Mouse (Mus musculus) brain, embryonic 14.5 days (tissue): ENCODE measurements around the gene Olfr1310. TPM values are rescaled to one million over a fixed set of nuclear protein-coding genes. Genes with fewer than 3 reads are reported as not detected.
"Not testable (repeated sequence)": the region's sequence is repeated elsewhere in the genome, so short reads cannot be mapped to it uniquely, and the experiment has no call there.

Experiments
- DNase-seq: peaks from one replicate; pipeline ENCODE4 v3.0.0-alpha.2; 2011; ENCODE audit warnings: low read depth
- CTCF ChIP-seq: fragments of 200-500 bp; IDR thresholded peaks from 2 replicates; pipeline ENCODE4 v1.5.1; 2012; ENCODE audit warnings: inconsistent platforms, mild to moderate bottlenecking, moderate library complexity, borderline replicate concordance; ENCODE audit not compliant: insufficient read depth, insufficient read length; ENCODE audit errors: extremely low read depth
- POLR2A ChIP-seq: fragments of 200-500 bp; IDR thresholded peaks from 2 replicates; pipeline ENCODE4 v1.6.1; 2012; ENCODE audit warnings: mild to moderate bottlenecking, inconsistent platforms, borderline replicate concordance; ENCODE audit not compliant: poor library complexity, insufficient read depth, insufficient read length, severe bottlenecking; ENCODE audit errors: extremely low read depth
- polyA plus RNA-seq: library from polyadenylated mRNA; depleted of rRNA; stranded (reverse); fragments of >200 nt; gene quantifications from 2 replicates; pipeline ENCODE4 v1.2.3, GENCODE M21; 2012; rRNA removed

Gene Olfr1310
- polyA plus RNA-seq: not detected in 2 replicates

DNA sequence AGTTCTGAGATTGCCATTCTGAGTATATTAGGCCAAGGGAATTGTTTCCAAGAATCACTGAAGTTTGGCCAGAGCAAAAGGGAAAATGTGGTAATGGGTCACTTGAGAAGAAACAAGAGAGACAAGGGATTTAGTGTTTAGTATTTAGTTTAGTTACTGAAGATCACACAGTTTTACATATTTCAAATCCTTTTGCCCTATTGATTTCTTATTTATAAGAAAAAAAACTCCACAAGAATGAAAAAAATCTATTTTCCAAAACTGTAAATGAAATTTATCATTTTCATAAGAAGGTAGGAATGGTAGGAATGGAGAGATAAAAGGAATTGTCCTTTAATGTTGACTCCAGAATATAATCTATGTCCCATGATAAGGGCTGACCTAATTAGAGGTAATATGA is at the start of gene Olfr1310:
Gene Olfr1310 (minus strand): TSS at position 101 of the 400 bp plus-strand sequence.
- DNase-seq: no peak
- no peak for TF ChIP-seq POLR2A
- no peak for TF ChIP-seq CTCF

GRCm38 (mm10) chr2:112050138-112050537 is 37.6 kb upstream of the Olfr1310 start, which contains the start of gene Olfr1312:
Gene Olfr1312 (minus strand): TSS chr2:112050238.
- TF ChIP-seq POLR2A (no peak), CTCF (no peak)
- no peak for DNase-seq

DNA sequence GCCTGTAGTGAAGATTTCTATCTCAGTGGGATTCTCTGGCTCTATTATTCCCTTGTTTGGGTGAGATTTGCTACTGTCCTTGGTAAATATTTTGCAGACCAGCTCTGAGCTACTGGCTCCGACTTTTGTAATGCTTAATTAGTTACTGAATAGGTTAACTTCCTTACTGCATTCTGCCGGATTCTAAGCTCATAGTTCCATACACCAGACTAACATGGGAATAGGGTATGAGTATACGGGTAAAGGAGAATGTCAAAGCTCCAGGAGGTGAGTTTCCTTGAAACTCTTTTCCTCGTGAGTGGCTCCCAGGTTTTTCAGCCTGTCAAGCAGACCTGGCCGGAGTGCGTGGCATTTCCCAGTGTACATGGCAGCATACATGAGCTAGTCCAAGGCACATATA is 14.5 kb upstream of the Olfr1310 start:
- not testable (repeated sequence) for DNase-seq

GRCm38 (mm10) chr2:112024312-112024711 is 11.8 kb upstream of the Olfr1310 start, which contains the start of gene Olfr1311:
Gene Olfr1311 (minus strand): TSS chr2:112024412.
- no peak for DNase-seq
- TF ChIP-seq POLR2A (no peak), CTCF (no peak)

- TF ChIP-seq CTCF (no peak), POLR2A (no peak)
Measured at GRCm38 (mm10) chr2:112014900-112015299, 2.4 kb upstream of the Olfr1310 start.

DNA sequence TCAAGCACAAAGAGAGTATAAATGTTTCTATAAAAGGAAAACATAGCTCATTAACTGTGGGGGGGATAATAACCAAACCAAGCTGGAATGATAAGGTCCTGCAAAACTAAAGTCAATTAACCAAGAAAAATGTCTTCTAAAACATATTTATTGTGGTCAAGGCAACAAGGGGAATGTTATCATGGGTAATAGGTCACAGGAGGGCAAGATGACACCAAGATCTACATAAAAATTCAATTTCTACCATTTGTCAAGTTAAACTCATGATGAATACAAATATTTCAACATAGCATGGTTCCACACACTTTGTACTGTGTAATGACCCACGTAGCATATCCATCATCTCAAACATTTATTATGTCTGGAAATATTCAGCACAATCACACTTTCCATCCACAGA is 22.3 kb downstream of the Olfr1310 start, which contains the start of gene Olfr1309:
Gene Olfr1309 (minus strand): TSS at position 101 of the 400 bp plus-strand sequence.
- TF ChIP-seq CTCF: no peak
- no peak for TF ChIP-seq POLR2A
- no peak for DNase-seq

More at GRCm38 (mm10) chr2:112014900-112015299, 2.4 kb upstream of the Olfr1310 start:
- DNase-seq: no peak

DNA sequence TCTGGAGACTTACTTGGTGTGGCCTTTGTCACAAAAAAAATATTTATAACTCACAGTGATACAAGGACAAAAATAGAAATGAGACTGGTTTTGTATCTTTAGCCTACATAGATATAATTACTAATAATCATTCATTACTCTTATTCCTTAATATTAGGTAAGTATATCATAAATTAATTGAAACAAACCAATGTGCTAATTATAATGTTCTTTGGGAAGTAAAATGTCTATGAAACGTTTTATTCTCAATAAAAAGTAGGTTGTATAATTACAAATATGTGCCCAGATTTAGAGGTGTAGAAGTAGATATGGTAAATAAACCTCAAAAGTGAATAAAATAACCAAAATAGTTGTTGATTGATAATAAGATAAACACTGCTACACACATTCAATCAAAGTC is 47.7 kb downstream of the Olfr1310 start, which contains the start of gene Olfr1308:
Gene Olfr1308 (minus strand): TSS at position 101 of the 400 bp plus-strand sequence.
- no peak for TF ChIP-seq CTCF
- TF ChIP-seq POLR2A: no peak
- DNase-seq: no peak

Other genes starting within 250 kb of the Olfr1310 start
- not detected in 2 replicates for gene Olfr1302, start 235.3 kb downstream of the Olfr1310 start, polyA plus RNA-seq
- not detected in 2 replicates for gene Olfr1303, start 192.4 kb downstream of the Olfr1310 start, polyA plus RNA-seq
- gene Olfr1305, start 135.6 kb downstream of the Olfr1310 start, polyA plus RNA-seq: not detected in 2 replicates
- not detected in 2 replicates for gene Olfr1306, start 96.4 kb downstream of the Olfr1310 start, polyA plus RNA-seq
- gene Olfr1307, start 63.3 kb downstream of the Olfr1310 start, polyA plus RNA-seq: not detected in 2 replicates
- not detected in 2 replicates for gene Olfr1308, start 47.8 kb downstream of the Olfr1310 start, polyA plus RNA-seq
- not detected in 2 replicates for gene Olfr1309, start 22.4 kb downstream of the Olfr1310 start, polyA plus RNA-seq
- gene Olfr1311, start 11.7 kb upstream of the Olfr1310 start, polyA plus RNA-seq: not detected in 2 replicates
- gene Olfr1312, start 37.5 kb upstream of the Olfr1310 start, polyA plus RNA-seq: 0.03 TPM in 1 of 2 replicates, not detected in the other
- gene Olfr1313, start 65.1 kb upstream of the Olfr1310 start, polyA plus RNA-seq: not detected in 2 replicates
- not detected in 2 replicates for gene Olfr1314, start 84.1 kb upstream of the Olfr1310 start, polyA plus RNA-seq
- not detected in 2 replicates for gene Olfr1315-ps1, start 102.7 kb upstream of the Olfr1310 start, polyA plus RNA-seq
- 0.01 and 0.05 TPM in 2 replicates for gene Olfr1316, start 122.3 kb upstream of the Olfr1310 start, polyA plus RNA-seq
- not detected in 2 replicates for gene Olfr1317, start 127.6 kb upstream of the Olfr1310 start, polyA plus RNA-seq
- not detected in 2 replicates for gene Olfr1318, start 141.5 kb upstream of the Olfr1310 start, polyA plus RNA-seq
- gene Lpcat4, start 226.8 kb upstream of the Olfr1310 start, polyA plus RNA-seq: 56.2 and 59.4 TPM in 2 replicates
- not detected in 2 replicates for gene Nutm1, start 246.6 kb upstream of the Olfr1310 start, polyA plus RNA-seq
- 95.9 and 145 TPM in 2 replicates for gene Nop10, start 249.2 kb upstream of the Olfr1310 start, polyA plus RNA-seq